Mouse (Mus musculus) thymus, adult 2 months (tissue): ENCODE results near the gene Bmp10.

Source experiments
- CTCF ChIP-seq: fragments of 200-500 bp; IDR thresholded peaks from 2 replicates; pipeline ENCODE4 v1.5.1; 2012; ENCODE audit warnings: mild to moderate bottlenecking, control low read depth, low read length, moderate library complexity, borderline replicate concordance; ENCODE audit not compliant: control insufficient read depth, poor library complexity, insufficient read depth; ENCODE audit errors: extremely low read depth
- POLR2A ChIP-seq: fragments of 200-500 bp; IDR thresholded peaks from 2 replicates; pipeline ENCODE4 v1.6.1; 2012; ENCODE audit warnings: mild to moderate bottlenecking, low read length, control low read depth, moderate library complexity; ENCODE audit not compliant: control insufficient read depth, poor library complexity, insufficient read depth; ENCODE audit errors: extremely low read depth

DNA sequence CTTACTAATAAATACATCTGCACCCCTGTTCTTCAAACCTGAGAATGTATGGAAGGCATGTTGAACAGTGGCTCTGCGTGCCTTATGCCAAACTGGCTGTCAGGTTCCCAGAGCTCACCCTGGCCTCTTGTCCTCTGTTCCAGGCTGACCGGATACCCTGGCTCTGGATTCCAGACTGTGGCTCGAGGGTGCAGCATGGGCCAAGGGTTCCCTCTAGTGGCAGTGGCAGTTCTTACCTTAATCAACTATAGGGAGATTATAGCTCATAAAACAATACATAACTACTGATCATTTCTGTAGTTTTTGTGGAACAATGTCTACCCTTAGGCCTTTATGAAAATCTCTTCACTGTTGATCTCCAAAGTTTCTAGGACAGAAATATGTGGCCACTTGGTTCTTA is 22.2 kb downstream of the Bmp10 start:
- TF ChIP-seq POLR2A, result no peak
- no peak for TF ChIP-seq CTCF
